Mouse (Mus musculus) cerebral cortex, adult 2 months (tissue): ENCODE measurements around the gene Mier2.

Experiments
- WGBS: fragments of 180-500 bp; shearing (Covaris S2); methylation state at CpG from one replicate; pipeline ENCODE4 v1.1.7; 2018; 5-methylcytosine and 5-hydroxymethylcytosine counted together

The Mier2 gene

GRCm38 (mm10) chr10:79502830-79503644, 52.0 kb downstream of the Mier2 start:
- 70% methylated on average over 6 of the region's 6 CpGs for WGBS

- WGBS = 40% methylated on average over 2 of the region's 2 CpGs
These were observed 58.2 kb downstream of the Mier2 start for GRCm38 (mm10) chr10:79496701-79497288.

- 63% methylated on average over 3 of the region's 3 CpGs for WGBS
These were observed 59.1 kb downstream of the Mier2 start for GRCm38 (mm10) chr10:79495886-79496285.
